Mouse (Mus musculus): ENCODE results near the gene Tomm40l. TPM values are rescaled to one million over a fixed set of nuclear protein-coding genes. Genes with fewer than 3 reads are reported as not detected.
A peak's percentile ranks its signal among the peaks of the same experiment; 100 is the strongest.

Tomm40l gene
- polyA plus RNA-seq, 1 experiment from 2014 or later = 69.6 TPM

GRCm38 (mm10) chr1:171172779-171173178 lies 49.5 kb downstream of the Tomm40l start:
- H3K4me2 ChIP-seq (ENCODE audit: low read length) = no peak overlapping the region
- no peaks in the 10 kb centered on the region for H3K4me1 ChIP-seq (ENCODE audit: control insufficient read depth, insufficient read depth, low read depth, low read length)
- no peaks in the 10 kb centered on the region for H3K36me3 ChIP-seq (ENCODE audit: control insufficient read depth, insufficient read depth, low read length)
- H3K27me3 ChIP-seq (replicated peaks; ENCODE audit: control insufficient read depth, insufficient read depth, low read length) = no peaks in the 10 kb centered on the region
- no peak overlapping the region for H3K27ac ChIP-seq (ENCODE audit: low read depth, low read length)
- no peak overlapping the region for H3K4me3 ChIP-seq (ENCODE audit: low read length)
- WGBS = 98% methylated on average over 8 of the region's 8 CpGs
- H3K9ac ChIP-seq (ENCODE audit: low read depth, low read length) = no peak overlapping the region
- no peak for ATAC-seq
- no peaks in the 10 kb centered on the region for H3K9me3 ChIP-seq (ENCODE audit: control insufficient read depth, low read length)

DNA sequence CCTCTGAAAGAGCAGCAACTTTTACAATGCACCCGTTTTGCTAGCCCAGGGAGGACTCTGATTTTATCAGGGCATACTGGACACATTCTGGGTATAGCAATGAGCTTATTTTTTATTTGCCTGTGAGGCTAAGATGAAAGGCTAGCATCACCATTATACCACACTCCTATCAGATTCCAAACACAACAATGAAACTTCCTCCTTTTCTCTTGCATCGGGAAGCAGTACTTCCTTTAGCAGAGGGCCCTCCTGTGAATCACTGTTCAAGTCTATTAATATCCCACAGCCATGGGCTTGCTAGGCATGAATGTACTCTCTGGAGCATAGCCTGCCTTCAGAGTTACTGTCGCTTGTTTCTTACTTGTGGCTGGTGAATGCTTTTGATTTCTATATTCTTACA lies 51.2 kb downstream of the Tomm40l start:
- no peak for ATAC-seq
- Histone ChIP-seq H3K4me1 (ENCODE audit: control insufficient read depth, insufficient read depth, low read depth, low read length) (no peaks in the 10 kb centered on the region), H3K27ac (ENCODE audit: low read depth, low read length) (peak overlapping the region; percentile 24; the same call in 1 of the 2 replicates), H3K4me3 (ENCODE audit: low read length) (no peak overlapping the region), H3K27me3 (replicated peaks; ENCODE audit: control insufficient read depth, insufficient read depth, low read length) (no peaks in the 10 kb centered on the region), H3K9ac (ENCODE audit: low read depth, low read length) (no peak overlapping the region), H3K36me3 (ENCODE audit: control insufficient read depth, insufficient read depth, low read length) (no peaks in the 10 kb centered on the region), H3K4me2 (ENCODE audit: low read length) (no peak overlapping the region), H3K9me3 (ENCODE audit: control insufficient read depth, low read length) (no peaks in the 10 kb centered on the region)
- 66% methylated on average over 3 of the region's 3 CpGs for WGBS

- H3K36me3 ChIP-seq (ENCODE audit: control insufficient read depth, insufficient read depth, low read length) = no peaks in the 10 kb centered on the region
- WGBS = 78% methylated on average over 3 of the region's 3 CpGs
- no peak for ATAC-seq
- H3K27me3 ChIP-seq (replicated peaks; ENCODE audit: control insufficient read depth, insufficient read depth, low read length) = no peaks in the 10 kb centered on the region
- no peaks in the 10 kb centered on the region for H3K4me1 ChIP-seq (ENCODE audit: control insufficient read depth, insufficient read depth, low read depth, low read length)
- H3K9ac ChIP-seq (ENCODE audit: low read depth, low read length) = no peak overlapping the region
- H3K4me3 ChIP-seq (ENCODE audit: low read length) = no peak overlapping the region
- H3K4me2 ChIP-seq (ENCODE audit: low read length) = no peak overlapping the region
- H3K9me3 ChIP-seq (ENCODE audit: control insufficient read depth, low read length) = no peaks in the 10 kb centered on the region
- H3K27ac ChIP-seq (ENCODE audit: low read depth, low read length) = no peak overlapping the region
Observed at GRCm38 (mm10) chr1:171169913-171170312, 52.4 kb downstream of the Tomm40l start.

DNA sequence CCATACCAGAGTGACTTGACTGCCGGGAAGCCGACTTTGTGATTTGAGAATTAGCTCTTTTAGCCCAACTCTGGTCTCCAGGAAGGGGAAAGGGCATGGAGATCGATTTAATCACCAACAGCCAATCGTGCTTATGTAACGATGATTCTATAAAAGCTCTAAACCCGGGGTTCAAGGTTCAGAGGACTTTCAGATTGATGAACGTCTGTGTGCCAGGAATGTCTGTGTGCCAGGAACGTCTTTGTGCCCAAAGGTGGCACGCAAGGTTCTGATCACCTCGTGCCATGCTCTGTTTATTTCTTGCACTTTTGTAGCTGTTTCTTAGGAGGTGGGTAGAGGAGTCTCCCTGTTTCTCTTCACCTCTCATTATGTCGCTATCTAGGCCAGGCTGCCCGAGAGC lies 53.4 kb downstream of the Tomm40l start:
- no peak for ATAC-seq
- Histone ChIP-seq H3K4me3 (ENCODE audit: low read length) (no peak overlapping the region), H3K27me3 (replicated peaks; ENCODE audit: control insufficient read depth, insufficient read depth, low read length) (no peaks in the 10 kb centered on the region), H3K4me1 (ENCODE audit: control insufficient read depth, insufficient read depth, low read depth, low read length) (no peaks in the 10 kb centered on the region), H3K4me2 (ENCODE audit: low read length) (no peak overlapping the region), H3K9ac (ENCODE audit: low read depth, low read length) (no peak overlapping the region), H3K27ac (ENCODE audit: low read depth, low read length) (no peak overlapping the region), H3K36me3 (ENCODE audit: control insufficient read depth, insufficient read depth, low read length) (no peaks in the 10 kb centered on the region), H3K9me3 (ENCODE audit: control insufficient read depth, low read length) (no peaks in the 10 kb centered on the region)
- WGBS = 92% methylated on average over 12 of the region's 12 CpGs

Other genes with a start within 250 kb of the Tomm40l start
- 1.6 and 2.3 TPM in 2 replicates for gene Fcgr2b, start 246.0 kb downstream of the Tomm40l start, polyA plus RNA-seq (2015; fragmentation: Nextera tagmentation; extraction: Ambion mirVana)
- gene Fcgr4, start 203.6 kb downstream of the Tomm40l start, polyA plus RNA-seq (2015; fragmentation: Nextera tagmentation; extraction: Ambion mirVana) = 0.20 and 0.40 TPM in 2 replicates
- gene Fcgr3, start 157.6 kb downstream of the Tomm40l start, polyA plus RNA-seq (2015; fragmentation: Nextera tagmentation; extraction: Ambion mirVana) = 9.8 and 11.5 TPM in 2 replicates
- gene Cfap126, start 108.6 kb downstream of the Tomm40l start, polyA plus RNA-seq (2015; fragmentation: Nextera tagmentation; extraction: Ambion mirVana) = 11.6 and 11.8 TPM in 2 replicates
- 316 and 354 TPM in 2 replicates for gene Sdhc, start 71.9 kb downstream of the Tomm40l start, polyA plus RNA-seq (2015; fragmentation: Nextera tagmentation; extraction: Ambion mirVana)
- 4.7 and 5.3 TPM in 2 replicates for gene Mpz, start 71.8 kb downstream of the Tomm40l start, polyA plus RNA-seq (2015; fragmentation: Nextera tagmentation; extraction: Ambion mirVana)
- gene Pcp4l1, start 26.2 kb downstream of the Tomm40l start, polyA plus RNA-seq (2015; fragmentation: Nextera tagmentation; extraction: Ambion mirVana) = 44.7 and 48.7 TPM in 2 replicates
- gene Nr1i3, start 8.5 kb downstream of the Tomm40l start, polyA plus RNA-seq (2015; fragmentation: Nextera tagmentation; extraction: Ambion mirVana) = 0.26 and 0.73 TPM in 2 replicates
- gene Apoa2, start 2.5 kb upstream of the Tomm40l start, polyA plus RNA-seq (2015; fragmentation: Nextera tagmentation; extraction: Ambion mirVana) = 5.2 and 6.5 TPM in 2 replicates
- 25.5 and 25.7 TPM in 2 replicates for gene Fcer1g, start 11.9 kb upstream of the Tomm40l start, polyA plus RNA-seq (2015; fragmentation: Nextera tagmentation; extraction: Ambion mirVana)
- 6.0 and 6.6 TPM in 2 replicates for gene Adamts4, start 27.9 kb upstream of the Tomm40l start, polyA plus RNA-seq (2015; fragmentation: Nextera tagmentation; extraction: Ambion mirVana)
- gene Ndufs2, start 28.9 kb upstream of the Tomm40l start, polyA plus RNA-seq (2015; fragmentation: Nextera tagmentation; extraction: Ambion mirVana) = 262 and 280 TPM in 2 replicates
- 101 and 106 TPM in 2 replicates for gene B4galt3, start 47.8 kb upstream of the Tomm40l start, polyA plus RNA-seq (2015; fragmentation: Nextera tagmentation; extraction: Ambion mirVana)
- gene Ppox, start 58.7 kb upstream of the Tomm40l start, polyA plus RNA-seq (2015; fragmentation: Nextera tagmentation; extraction: Ambion mirVana) = 42.7 and 47.9 TPM in 2 replicates
- gene Usp21, start 65.5 kb upstream of the Tomm40l start, polyA plus RNA-seq (2015; fragmentation: Nextera tagmentation; extraction: Ambion mirVana) = 92.3 and 101 TPM in 2 replicates
- 115 and 126 TPM in 2 replicates for gene Ufc1, start 72.5 kb upstream of the Tomm40l start, polyA plus RNA-seq (2015; fragmentation: Nextera tagmentation; extraction: Ambion mirVana)
- 46.5 and 49.5 TPM in 2 replicates for gene Dedd, start 106.6 kb upstream of the Tomm40l start, polyA plus RNA-seq (2015; fragmentation: Nextera tagmentation; extraction: Ambion mirVana)
- gene Nit1, start 123.1 kb upstream of the Tomm40l start, polyA plus RNA-seq (2015; fragmentation: Nextera tagmentation; extraction: Ambion mirVana) = 51.2 and 54.7 TPM in 2 replicates
- gene Pfdn2, start 123.2 kb upstream of the Tomm40l start, polyA plus RNA-seq (2015; fragmentation: Nextera tagmentation; extraction: Ambion mirVana) = 123 and 143 TPM in 2 replicates
- 3.3 and 4.3 TPM in 2 replicates for gene Klhdc9, start 138.3 kb upstream of the Tomm40l start, polyA plus RNA-seq (2015; fragmentation: Nextera tagmentation; extraction: Ambion mirVana)
- gene Nectin4, start 147.6 kb upstream of the Tomm40l start, polyA plus RNA-seq (2015; fragmentation: Nextera tagmentation; extraction: Ambion mirVana) = 4.1 and 4.7 TPM in 2 replicates
- 0.73 and 0.79 TPM in 2 replicates for gene Arhgap30, start 166.4 kb upstream of the Tomm40l start, polyA plus RNA-seq (2015; fragmentation: Nextera tagmentation; extraction: Ambion mirVana)
- 150 and 170 TPM in 2 replicates for gene Usf1, start 188.8 kb upstream of the Tomm40l start, polyA plus RNA-seq (2015; fragmentation: Nextera tagmentation; extraction: Ambion mirVana)
- gene Tstd1, start 196.4 kb upstream of the Tomm40l start, polyA plus RNA-seq (2015; fragmentation: Nextera tagmentation; extraction: Ambion mirVana) = 6.3 and 7.0 TPM in 2 replicates
- gene F11r, start 215.0 kb upstream of the Tomm40l start, polyA plus RNA-seq (2015; fragmentation: Nextera tagmentation; extraction: Ambion mirVana) = 14.1 and 15.6 TPM in 2 replicates

Measured in hindbrain, embryonic 16.5 days (tissue).